ENCODE assay signal across 9 mouse cellular contexts in genomic region chr7:122197306-122197705, GRCm38 (mm10). TPM values are rescaled to one million over a fixed set of nuclear protein-coding genes. Genes with fewer than 3 reads are reported as not detected.
A peak's percentile ranks its signal among the peaks of the same experiment; 100 is the strongest.
DNase-seq lines count a peak whose midpoint lies in the region; ATAC-seq and TF ChIP-seq lines count a peak whose summit lies in the region.
"Had no signal": no experiment of that assay in that cellular context is flagged by ENCODE, and none has a peak within 500 bp of the region (broad histone marks: within the 10 kb centered on the region; RNA-seq: fewer than 3 reads in every experiment).

No protein-coding gene starts in this region.

- no peak for TF ChIP-seq POLR2A in limb, embryonic 14.5 days (IDR thresholded peaks at IDR 0.05; ENCODE audit: borderline replicate concordance, extremely low read depth, insufficient read depth, insufficient read length)
- no peak for TF ChIP-seq POLR2A in spleen, adult 2 months (IDR thresholded peaks at IDR 0.05; ENCODE audit: low read depth, low read length)

- DNase-seq in neural tube, embryonic 10.5 days (ENCODE audit: extremely low spot score, low spot score) = peak; percentile 38
- peak; percentile 85 for DNase-seq in R1 (ENCODE audit: low read depth, low spot score)
- DNase-seq in cerebellum, adult 9-11 months = peak; percentile 8
- peak; percentile 53 for DNase-seq in hindlimb bud, embryonic 11.5 days (ENCODE audit: extremely low spot score, low read depth, low spot score)
- DNase-seq in limb, embryonic 14.5 days (ENCODE audit: low spot score) = peak; percentile 27
- DNase-seq in spleen, adult 2 months (ENCODE audit: low read depth in 1 of 2, low spot score in 2 of 2) = peak; percentile 36 to 38

- TF ChIP-seq CTCF in spleen, adult 2 months (IDR thresholded peaks at IDR 0.05; ENCODE audit: extremely low read depth, insufficient read depth, insufficient read length, insufficient replicate concordance) = peak; percentile 21; the same call in 1 of the 2 replicates

- H3K4me3 ChIP-seq in neural tube, embryonic 15.5 days (replicated peaks) = no peak overlapping the region
- H3K4me3 ChIP-seq in limb, embryonic 14.5 days (replicated peaks; ENCODE audit: low read length) = no peak overlapping the region
- no peak overlapping the region for H3K4me3 ChIP-seq in spleen, adult 2 months (ENCODE audit: extremely low read depth, insufficient read depth, insufficient read length)
- H3K4me3 ChIP-seq: heart, embryonic 15.5 days; neural tube, embryonic 12.5 days had no signal

- no peak for ATAC-seq in neural tube, embryonic 15.5 days (ENCODE audit: low FRiP score)
- ATAC-seq in limb, embryonic 14.5 days (ENCODE audit: low FRiP score, low read depth) = no peak

- no peaks in the 10 kb centered on the region for H3K4me1 ChIP-seq in neural tube, embryonic 15.5 days
- no peaks in the 10 kb centered on the region for H3K4me1 ChIP-seq in limb, embryonic 14.5 days (ENCODE audit: control insufficient read depth, insufficient read depth, low read length)
- no peaks in the 10 kb centered on the region for H3K4me1 ChIP-seq in spleen, adult 2 months (ENCODE audit: control insufficient read depth, insufficient read depth, insufficient read length)
- H3K4me1 ChIP-seq: heart, embryonic 15.5 days; neural tube, embryonic 12.5 days had no signal

- H3K9me3 ChIP-seq in neural tube, embryonic 15.5 days (replicated peaks) = no peaks in the 10 kb centered on the region
- H3K9me3 ChIP-seq in limb, embryonic 14.5 days (ENCODE audit: control insufficient read depth, low read length) = no peaks in the 10 kb centered on the region
- H3K9me3 ChIP-seq: heart, embryonic 15.5 days; neural tube, embryonic 12.5 days had no signal

- H3K4me2 ChIP-seq in neural tube, embryonic 15.5 days = no peak overlapping the region
- no peak overlapping the region for H3K4me2 ChIP-seq in limb, embryonic 14.5 days (replicated peaks; ENCODE audit: low read depth, low read length, severe bottlenecking)
- H3K4me2 ChIP-seq: heart, embryonic 15.5 days; neural tube, embryonic 12.5 days had no signal

- no peaks in the 10 kb centered on the region for H3K27me3 ChIP-seq in neural tube, embryonic 15.5 days (replicated peaks)
- H3K27me3 ChIP-seq in limb, embryonic 14.5 days (ENCODE audit: control insufficient read depth, insufficient read depth, low read length) = no peaks in the 10 kb centered on the region
- no peaks in the 10 kb centered on the region for H3K27me3 ChIP-seq in spleen, adult 2 months (ENCODE audit: control insufficient read depth, insufficient read depth, low read length)
- H3K27me3 ChIP-seq: heart, embryonic 15.5 days; neural tube, embryonic 12.5 days had no signal

- no peaks in the 10 kb centered on the region for H3K36me3 ChIP-seq in neural tube, embryonic 15.5 days
- no peaks in the 10 kb centered on the region for H3K36me3 ChIP-seq in limb, embryonic 14.5 days (ENCODE audit: control insufficient read depth, insufficient read depth, low read length)
- no peaks in the 10 kb centered on the region for H3K36me3 ChIP-seq in spleen, adult 2 months (ENCODE audit: control insufficient read depth, insufficient read depth, low read length)
- H3K36me3 ChIP-seq: heart, embryonic 15.5 days; neural tube, embryonic 12.5 days had no signal

- no peak overlapping the region for H3K9ac ChIP-seq in neural tube, embryonic 15.5 days (replicated peaks)
- no peak overlapping the region for H3K9ac ChIP-seq in limb, embryonic 14.5 days (ENCODE audit: low read depth, low read length, severe bottlenecking)
- H3K9ac ChIP-seq: heart, embryonic 15.5 days; neural tube, embryonic 12.5 days had no signal

- 36% methylated on average over 4 of the region's 4 CpGs for WGBS in neural tube, embryonic 15.5 days
- WGBS in limb, embryonic 14.5 days = 37% methylated on average over 4 of the region's 4 CpGs
- 35% methylated on average over 4 of the region's 4 CpGs for WGBS in spleen, adult 2 months

- H3K27ac ChIP-seq in neural tube, embryonic 15.5 days (replicated peaks) = no peak overlapping the region
- H3K27ac ChIP-seq in limb, embryonic 14.5 days (replicated peaks; ENCODE audit: low read depth, low read length) = no peak overlapping the region
- H3K27ac ChIP-seq in spleen, adult 2 months (ENCODE audit: insufficient read depth, low read length) = no peak overlapping the region
- H3K27ac ChIP-seq: heart, embryonic 15.5 days; neural tube, embryonic 12.5 days had no signal

RNA-seq across cellular contexts. Expression of gene Ern2, which starts 11.3 kb away (rescaled TPM):
- 1.5 and 2.0 TPM in 2 replicates for polyA plus RNA-seq in neural tube, embryonic 15.5 days (2015; fragmentation: Nextera tagmentation; extraction: Ambion mirVana)
- 0.05 TPM in 1 of 2 replicates, not detected in the other for polyA plus RNA-seq in limb, embryonic 14.5 days (2012; rRNA removed)
- polyA plus RNA-seq in limb, embryonic 14.5 days (2014; fragmentation: Nextera tagmentation; extraction: Ambion mirVana) = not detected in 2 replicates
- polyA plus RNA-seq in spleen, adult 2 months (2012; rRNA removed) = 0.22 TPM in 1 of 2 replicates, not detected in the other

RNA-seq across cellular contexts. Expression of gene Chp2, which starts 22.0 kb away (rescaled TPM):
- polyA plus RNA-seq in neural tube, embryonic 15.5 days (2015; fragmentation: Nextera tagmentation; extraction: Ambion mirVana) = 0.64 and 1.5 TPM in 2 replicates
- polyA plus RNA-seq in limb, embryonic 14.5 days (2012; rRNA removed) = 0.15 and 0.18 TPM in 2 replicates
- 0.18 and 0.45 TPM in 2 replicates for polyA plus RNA-seq in limb, embryonic 14.5 days (2014; fragmentation: Nextera tagmentation; extraction: Ambion mirVana)
- 1.2 and 2.7 TPM in 2 replicates for polyA plus RNA-seq in spleen, adult 2 months (2012; rRNA removed)

RNA-seq across cellular contexts. Expression of gene Plk1, which starts 38.1 kb away (rescaled TPM):
- polyA plus RNA-seq in neural tube, embryonic 15.5 days (2015; fragmentation: Nextera tagmentation; extraction: Ambion mirVana) = 13.7 and 41.9 TPM in 2 replicates
- 80.0 and 86.3 TPM in 2 replicates for polyA plus RNA-seq in limb, embryonic 14.5 days (2012; rRNA removed)
- polyA plus RNA-seq in limb, embryonic 14.5 days (2014; fragmentation: Nextera tagmentation; extraction: Ambion mirVana) = 78.4 and 84.6 TPM in 2 replicates
- polyA plus RNA-seq in spleen, adult 2 months (2012; rRNA removed) = 11.3 and 14.9 TPM in 2 replicates

Comparison
In these comparisons a context has a peak if more than half of its experiments do, and no peak if none do; other contexts are left out.
1. DNase-seq: peak in every context shown above with its lines; median percentile 85 in R1; 53 in hindlimb bud, embryonic 11.5 days; 38 in neural tube, embryonic 10.5 days; 37 in spleen, adult 2 months; 27 in limb, embryonic 14.5 days; 8 in cerebellum, adult 9-11 months.